ENCODE assay signal across 7 mouse cellular contexts in genomic region chr12:93152618-93153245, GRCm38 (mm10).
DNase-seq lines count a peak whose midpoint lies in the region; ATAC-seq lines count a peak whose summit lies in the region.

No protein-coding gene starts in this region.

- no peaks in the 10 kb centered on the region for H3K36me3 ChIP-seq in forebrain, embryonic 11.5 days (ENCODE audit: control insufficient read depth, insufficient read depth, low read length)

- no peak overlapping the region for H3K4me2 ChIP-seq in forebrain, embryonic 11.5 days (ENCODE audit: low read depth, low read length, severe bottlenecking)

- no peak overlapping the region for H3K27ac ChIP-seq in forebrain, embryonic 11.5 days (ENCODE audit: low read depth, low read length)

- ATAC-seq in forebrain, embryonic 11.5 days (replicated peaks; ENCODE audit: low FRiP score), result peak; percentile 56; the same call in 1 of the 2 replicates

- DNase-seq in urinary bladder, postnatal 14 days (ENCODE audit: low spot score), result peak; percentile 12
- no peak for DNase-seq in urinary bladder, postnatal 25 days (ENCODE audit: low spot score)
- DNase-seq in adrenal gland, adult 2 months, result peak; percentile 27
- DNase-seq in forebrain, embryonic 11.5 days (ENCODE audit: low spot score), result peak; percentile 72
- peak; percentile 37 for DNase-seq in layer of hippocampus, adult 11-12 months (ENCODE audit: low spot score)
- peak; percentile 54 for DNase-seq in lung, postnatal 36 days
- peak; percentile 13 to 62 for DNase-seq in spleen, postnatal 4 days (ENCODE audit: low spot score in 2 of 2)

- WGBS in forebrain, embryonic 11.5 days, result 62% methylated on average over 6 of the region's 6 CpGs

- no peak overlapping the region for H3K9ac ChIP-seq in forebrain, embryonic 11.5 days (ENCODE audit: low read length)

- no peaks in the 10 kb centered on the region for H3K4me1 ChIP-seq in forebrain, embryonic 11.5 days (replicated peaks; ENCODE audit: control insufficient read depth, insufficient read depth, low read length)

- no peaks in the 10 kb centered on the region for H3K9me3 ChIP-seq in forebrain, embryonic 11.5 days (ENCODE audit: control insufficient read depth, low read length)

- no peaks in the 10 kb centered on the region for H3K27me3 ChIP-seq in forebrain, embryonic 11.5 days (ENCODE audit: control insufficient read depth, insufficient read depth, low read length)

- H3K4me3 ChIP-seq in forebrain, embryonic 11.5 days (ENCODE audit: low read depth, low read length), result no peak overlapping the region
